Mouse (Mus musculus): ENCODE results near the gene Gramd2.
"Not testable (repeated sequence)": the region's sequence is repeated elsewhere in the genome, so short reads cannot be mapped to it uniquely, and the experiment has no call there.

Gramd2 gene

GRCm38 (mm10) chr9:59721144-59721543 lies 41.2 kb downstream of the Gramd2 start:
- no peak for DNase-seq (ENCODE audit: low read depth, low spot score)

- DNase-seq (ENCODE audit: low read depth, low spot score) = peak; percentile 74
Measured at GRCm38 (mm10) chr9:59723096-59723657, 43.2 kb downstream of the Gramd2 start.

- DNase-seq (ENCODE audit: low read depth, low spot score) = no peak
Measured at GRCm38 (mm10) chr9:59723791-59724442, 44.0 kb downstream of the Gramd2 start.

- DNase-seq (ENCODE audit: low read depth, low spot score) = no peak
Measured at GRCm38 (mm10) chr9:59725515-59725914, 45.6 kb downstream of the Gramd2 start.

GRCm38 (mm10) chr9:59727569-59728286 lies 47.8 kb downstream of the Gramd2 start:
- DNase-seq (ENCODE audit: low read depth, low spot score) = no peak

GRCm38 (mm10) chr9:59731136-59731535 lies 51.2 kb downstream of the Gramd2 start:
- DNase-seq (ENCODE audit: low read depth, low spot score) = no peak

- no peak for DNase-seq (ENCODE audit: low read depth, low spot score)
Measured at GRCm38 (mm10) chr9:59733075-59733474, 53.1 kb downstream of the Gramd2 start.

- DNase-seq (ENCODE audit: low read depth, low spot score) = no peak
Measured at GRCm38 (mm10) chr9:59735394-59735793, 55.5 kb downstream of the Gramd2 start.

- DNase-seq (ENCODE audit: low read depth, low spot score) = no peak
Measured at GRCm38 (mm10) chr9:59740593-59740992, 60.6 kb downstream of the Gramd2 start.

- DNase-seq (ENCODE audit: low read depth, low spot score) = no peak
Measured at GRCm38 (mm10) chr9:59743903-59744302, 64.0 kb downstream of the Gramd2 start.

GRCm38 (mm10) chr9:59748387-59748786 lies 68.4 kb downstream of the Gramd2 start:
- DNase-seq (ENCODE audit: low read depth, low spot score) = no peak

GRCm38 (mm10) chr9:59748969-59749368 lies 69.0 kb downstream of the Gramd2 start:
- DNase-seq (ENCODE audit: low read depth, low spot score) = no peak

- DNase-seq (ENCODE audit: low read depth, low spot score) = peak; percentile 40
Measured at GRCm38 (mm10) chr9:59749581-59750265, 69.8 kb downstream of the Gramd2 start.

GRCm38 (mm10) chr9:59750267-59751065 lies 70.5 kb downstream of the Gramd2 start, which contains the start of the genes Senp8 and Myo9a:
TSS of gene Senp8 (minus strand) at chr9:59750710.
TSS of gene Myo9a (plus strand) at chr9:59750896.
- DNase-seq (ENCODE audit: low read depth, low spot score) = peak; percentile 99

GRCm38 (mm10) chr9:59751066-59751581 lies 71.2 kb downstream of the Gramd2 start:
- peak; percentile 95 for DNase-seq (ENCODE audit: low read depth, low spot score)

GRCm38 (mm10) chr9:59751966-59752365 lies 72.0 kb downstream of the Gramd2 start:
- peak; percentile 36 for DNase-seq (ENCODE audit: low read depth, low spot score)

- DNase-seq (ENCODE audit: low read depth, low spot score) = no peak
Measured at GRCm38 (mm10) chr9:59755199-59755598, 75.3 kb downstream of the Gramd2 start.

GRCm38 (mm10) chr9:59757016-59757415 lies 77.1 kb downstream of the Gramd2 start:
- DNase-seq (ENCODE audit: low read depth, low spot score) = not testable (repeated sequence)

GRCm38 (mm10) chr9:59760515-59760914 lies 80.6 kb downstream of the Gramd2 start:
- DNase-seq (ENCODE audit: low read depth, low spot score) = peak; percentile 46

GRCm38 (mm10) chr9:59766966-59767461 lies 87.1 kb downstream of the Gramd2 start:
- not testable (repeated sequence) for DNase-seq (ENCODE audit: low read depth, low spot score)
